Mouse (Mus musculus): Measurements from ENCODE around the gene Lemd2. TPM values are rescaled to one million over a fixed set of nuclear protein-coding genes. Genes with fewer than 3 reads are reported as not detected.
"Not testable (repeated sequence)": the region's sequence is repeated elsewhere in the genome, so short reads cannot be mapped to it uniquely, and the experiment has no call there.

Gene Lemd2
- total and polyA plus RNA-seq, 3 experiments = 46.8 to 59.7 TPM; not detected in 1

DNA sequence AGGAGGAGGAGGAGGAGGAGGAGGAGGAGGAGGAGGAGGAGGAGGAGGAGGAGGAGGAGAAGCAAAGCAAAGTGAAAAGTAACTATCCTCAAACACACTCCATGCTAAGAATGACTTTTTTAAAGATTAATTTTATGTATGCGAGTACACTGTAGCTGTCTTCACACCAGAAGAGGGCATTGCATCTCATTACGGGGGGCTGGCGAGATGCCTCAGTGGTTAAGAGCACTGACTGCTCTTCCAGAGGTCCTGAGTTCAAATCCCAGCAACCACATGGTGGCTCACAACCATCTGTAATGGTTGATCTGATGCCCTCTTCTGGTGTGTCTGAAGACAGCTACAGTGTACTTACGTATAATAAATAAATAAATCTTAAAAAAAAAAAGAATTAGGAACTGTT is 27.3 kb upstream of the Lemd2 start:
- not testable (repeated sequence) for H3K4me1 ChIP-seq (ENCODE audit: control insufficient read depth in 1 of 2, insufficient read depth in 2 of 2, low read length in 2 of 2); H3K9me3 ChIP-seq (replicated peaks; ENCODE audit: insufficient read depth, low read length); H3K79me2 ChIP-seq (ENCODE audit: control insufficient read depth, insufficient read depth, low read length, poor library complexity); H3K9ac ChIP-seq (ENCODE audit: control insufficient read depth, low read depth, low read length, poor library complexity, severe bottlenecking); H3K27me3 ChIP-seq (ENCODE audit: control insufficient read depth in 1 of 2, insufficient read depth in 2 of 2, low read length in 2 of 2); H3K27ac ChIP-seq (ENCODE audit: control insufficient read depth, low read depth, low read length); H3K36me3 ChIP-seq (ENCODE audit: control insufficient read depth in 1 of 2, insufficient read depth in 2 of 2, low read length in 2 of 2); H3K4me3 ChIP-seq (ENCODE audit: control insufficient read depth in 1 of 2, insufficient read depth in 1 of 2, low read depth in 2 of 2, low read length in 2 of 2); DNase-seq (ENCODE audit: low read depth, low spot score)

DNA sequence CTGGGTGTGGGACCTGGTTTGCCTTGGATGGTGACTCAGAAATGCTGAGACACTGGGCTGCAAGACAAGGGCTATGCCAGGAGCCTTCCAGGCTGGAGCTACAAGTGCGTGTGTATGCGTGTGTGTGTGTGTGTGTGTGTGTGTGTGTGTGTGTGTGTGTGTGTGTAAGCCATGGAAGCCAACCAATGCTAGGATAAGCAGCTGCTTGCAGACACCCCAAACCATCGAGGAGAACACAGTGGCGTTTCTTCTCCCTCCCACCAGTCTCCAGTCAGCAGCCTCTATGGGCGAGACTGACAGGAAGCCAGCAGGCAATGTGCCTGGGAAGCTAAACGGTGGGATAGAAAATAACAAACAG is 26.9 kb upstream of the Lemd2 start:
- DNase-seq (ENCODE audit: low read depth, low spot score) = no peak
- H3K27me3 ChIP-seq (ENCODE audit: control insufficient read depth in 1 of 2, insufficient read depth in 2 of 2, low read length in 2 of 2) = no peaks in the 10 kb centered on the region
- no peak overlapping the region for H3K9ac ChIP-seq (ENCODE audit: control insufficient read depth, low read depth, low read length, poor library complexity, severe bottlenecking)
- no peak overlapping the region for H3K27ac ChIP-seq (ENCODE audit: control insufficient read depth, low read depth, low read length)
- H3K79me2 ChIP-seq (ENCODE audit: control insufficient read depth, insufficient read depth, low read length, poor library complexity) = no peaks in the 10 kb centered on the region
- TF ChIP-seq RAD21 (IDR thresholded peaks at IDR 0.05; ENCODE audit: low read depth, low read length) = no peak
- TF ChIP-seq MAX (IDR thresholded peaks at IDR 0.05; ENCODE audit: low read length) = no peak
- TF ChIP-seq ETS1 (IDR thresholded peaks at IDR 0.05; ENCODE audit: low read depth, low read length) = no peak
- no peak for TF ChIP-seq POLR2AphosphoS5 (IDR thresholded peaks at IDR 0.05; ENCODE audit: borderline replicate concordance, low read depth, low read length)
- no peak for TF ChIP-seq ELF1 (IDR thresholded peaks at IDR 0.05; ENCODE audit: low read depth, low read length)
- TF ChIP-seq NELFE (IDR thresholded peaks at IDR 0.05; ENCODE audit: low read depth, low read length) = no peak
- no peak for TF ChIP-seq HCFC1 (IDR thresholded peaks at IDR 0.05; ENCODE audit: low read depth, low read length)
- TF ChIP-seq UBTF (IDR thresholded peaks at IDR 0.05; ENCODE audit: borderline replicate concordance, insufficient read depth, low read depth, low read length) = no peak
- TF ChIP-seq MAZ (IDR thresholded peaks at IDR 0.05; ENCODE audit: low read depth, low read length) = no peak
- TF ChIP-seq MYB (IDR thresholded peaks at IDR 0.05; ENCODE audit: low read depth, low read length) = no peak
- H3K4me3 ChIP-seq (ENCODE audit: control insufficient read depth in 1 of 2, insufficient read depth in 1 of 2, low read depth in 2 of 2, low read length in 2 of 2) = no peak overlapping the region
- no peaks in the 10 kb centered on the region for H3K4me1 ChIP-seq (ENCODE audit: control insufficient read depth in 1 of 2, insufficient read depth in 2 of 2, low read length in 2 of 2)
- H3K36me3 ChIP-seq (ENCODE audit: control insufficient read depth in 1 of 2, insufficient read depth in 2 of 2, low read length in 2 of 2) = no peaks in the 10 kb centered on the region
- no peaks in the 10 kb centered on the region for H3K9me3 ChIP-seq (replicated peaks; ENCODE audit: insufficient read depth, low read length)

DNA sequence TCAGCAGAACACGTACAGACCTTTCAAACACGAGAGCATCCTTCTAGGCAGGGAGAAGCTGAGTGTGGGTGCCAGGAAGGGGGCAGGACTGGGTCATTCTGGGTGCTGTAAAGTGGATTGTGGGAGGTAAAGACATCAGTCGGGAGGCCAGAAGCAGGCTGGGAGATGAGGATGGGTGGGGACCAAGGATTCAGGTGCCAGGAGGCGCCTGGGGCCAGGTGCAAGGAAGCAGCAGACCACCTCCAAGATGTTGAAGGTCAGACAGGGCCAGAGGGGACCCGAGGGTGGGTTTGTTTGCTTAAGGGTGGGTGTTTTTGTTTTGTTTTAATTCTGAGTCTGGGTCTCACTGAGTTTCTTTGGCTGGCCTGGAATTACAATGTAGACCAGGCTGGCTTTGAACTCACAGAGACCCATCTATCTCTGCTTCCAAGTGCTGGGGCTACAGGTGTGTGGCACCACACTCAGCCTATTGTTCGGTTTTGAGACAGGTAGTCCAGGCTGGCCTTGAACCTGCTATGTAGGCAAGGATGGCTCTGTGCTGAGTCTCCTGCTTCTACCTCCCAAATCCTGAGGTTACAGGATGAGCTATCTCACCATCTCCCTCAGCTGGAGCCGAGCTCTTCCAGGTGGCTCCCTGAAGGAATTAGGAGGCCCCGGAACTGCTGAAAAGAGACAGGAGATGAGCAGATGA is 26.3 kb upstream of the Lemd2 start:
- Histone ChIP-seq H3K79me2 (ENCODE audit: control insufficient read depth, insufficient read depth, low read length, poor library complexity) (no peaks in the 10 kb centered on the region), H3K27me3 (ENCODE audit: control insufficient read depth in 1 of 2, insufficient read depth in 2 of 2, low read length in 2 of 2) (no peaks in the 10 kb centered on the region), H3K9ac (ENCODE audit: control insufficient read depth, low read depth, low read length, poor library complexity, severe bottlenecking) (no peak overlapping the region), H3K27ac (ENCODE audit: control insufficient read depth, low read depth, low read length) (no peak overlapping the region), H3K36me3 (ENCODE audit: control insufficient read depth in 1 of 2, insufficient read depth in 2 of 2, low read length in 2 of 2) (no peaks in the 10 kb centered on the region), H3K4me1 (ENCODE audit: control insufficient read depth in 1 of 2, insufficient read depth in 2 of 2, low read length in 2 of 2) (no peaks in the 10 kb centered on the region), H3K9me3 (replicated peaks; ENCODE audit: insufficient read depth, low read length) (no peaks in the 10 kb centered on the region), H3K4me3 (ENCODE audit: control insufficient read depth in 1 of 2, insufficient read depth in 1 of 2, low read depth in 2 of 2, low read length in 2 of 2) (no peak overlapping the region)
- TF ChIP-seq SIN3A (IDR thresholded peaks at IDR 0.05; ENCODE audit: low read length) = no peak
- no peak for TF ChIP-seq MAX (IDR thresholded peaks at IDR 0.05; ENCODE audit: low read length)
- no peak for TF ChIP-seq ZNF384 (IDR thresholded peaks at IDR 0.05; ENCODE audit: low read depth, low read length)
- no peak for TF ChIP-seq ELF1 (IDR thresholded peaks at IDR 0.05; ENCODE audit: low read depth, low read length)
- TF ChIP-seq EP300 (IDR thresholded peaks at IDR 0.05; ENCODE audit: low read depth in 1 of 2, low read length in 2 of 2) = no peak
- TF ChIP-seq USF2 (IDR thresholded peaks at IDR 0.05; ENCODE audit: borderline replicate concordance in 1 of 2, insufficient read depth in 1 of 2, low read depth in 1 of 2, low read length in 2 of 2) = no peak
- TF ChIP-seq JUND (IDR thresholded peaks at IDR 0.05; ENCODE audit: low read depth, low read length) = no peak
- no peak for TF ChIP-seq POLR2AphosphoS5 (IDR thresholded peaks at IDR 0.05; ENCODE audit: borderline replicate concordance, low read depth, low read length)
- no peak for TF ChIP-seq MAFK (IDR thresholded peaks at IDR 0.05; ENCODE audit: borderline replicate concordance, low read depth, low read length)
- TF ChIP-seq CHD1 (IDR thresholded peaks at IDR 0.05; ENCODE audit: low read depth, low read length) = no peak
- no peak for TF ChIP-seq POLR2A (IDR thresholded peaks at IDR 0.05; ENCODE audit: control insufficient read depth in 1 of 2, insufficient read depth in 1 of 2, low read depth in 1 of 2, low read length in 2 of 2, poor library complexity in 1 of 2)
- TF ChIP-seq MEF2A (IDR thresholded peaks at IDR 0.05; ENCODE audit: extremely low read depth, insufficient replicate concordance, low read depth, low read length, poor library complexity, severe bottlenecking) = no peak
- no peak for TF ChIP-seq GATA1 (IDR thresholded peaks at IDR 0.05; ENCODE audit: low read depth, low read length)
- TF ChIP-seq POLR2AphosphoS2 (IDR thresholded peaks at IDR 0.05; ENCODE audit: low read length) = no peak
- no peak for DNase-seq (ENCODE audit: low read depth, low spot score)
